Mouse (Mus musculus): Measurements from ENCODE around the gene Defb22. TPM values are rescaled to one million over a fixed set of nuclear protein-coding genes. Genes with fewer than 3 reads are reported as not detected.

Defb22 gene
- not detected in 4 replicates for total RNA-seq (2023)

GRCm38 (mm10) chr2:152490038-152490437 lies at the start of gene Defb22:
Defb22 (minus strand) TSS chr2:152490138.

GRCm38 (mm10) chr2:152517981-152518380 lies 28.0 kb upstream of the Defb22 start, which contains the start of gene Defb28:
Defb28 (plus strand) TSS chr2:152518255.

GRCm38 (mm10) chr2:152511592-152511991 lies 21.7 kb upstream of the Defb22 start, which contains the start of gene Defb26:
Defb26 (minus strand) TSS chr2:152511692.

GRCm38 (mm10) chr2:152476763-152477162 lies 13.2 kb downstream of the Defb22 start, which contains the start of gene Defb20:
Defb20 (plus strand) TSS chr2:152477063.

GRCm38 (mm10) chr2:152464570-152465150 lies 25.3 kb downstream of the Defb22 start, which contains the start of gene Defb23:
Defb23 (minus strand) TSS chr2:152464620.

Other genes with a start within 250 kb of the Defb22 start
- 82.8 to 88.8 TPM (median 85.8 TPM) in 4 replicates for gene Tbc1d20, start 196.3 kb downstream of the Defb22 start, total RNA-seq (2023)
- gene Rbck1, start 157.5 kb downstream of the Defb22 start, total RNA-seq (2023), result 177 to 215 TPM (median 195 TPM) in 4 replicates
- gene Trib3, start 146.1 kb downstream of the Defb22 start, total RNA-seq (2023), result 2.8 to 7.2 TPM (median 4.1 TPM) in 4 replicates
- gene Nrsn2, start 113.5 kb downstream of the Defb22 start, total RNA-seq (2023), result not detected in 4 replicates
- 1.8 to 3.3 TPM (median 2.6 TPM) in 4 replicates for gene Sox12, start 92.1 kb downstream of the Defb22 start, total RNA-seq (2023)
- gene Zcchc3, start 75.1 kb downstream of the Defb22 start, total RNA-seq (2023), result 2.9 to 3.5 TPM (median 3.2 TPM) in 4 replicates
- 0.53 to 1.5 TPM in 2 of 4 replicates, not detected in the others for gene 6820408C15Rik, start 74.6 kb downstream of the Defb22 start, total RNA-seq (2023)
- not detected in 4 replicates for gene Defb23, start 25.5 kb downstream of the Defb22 start, total RNA-seq (2023)
- gene Defb20, start 13.1 kb downstream of the Defb22 start, total RNA-seq (2023), result not detected in 4 replicates
- gene Defb26, start 21.6 kb upstream of the Defb22 start, total RNA-seq (2023), result not detected in 4 replicates
- not detected in 4 replicates for gene Defb28, start 28.1 kb upstream of the Defb22 start, total RNA-seq (2023)
- gene Defb29, start 50.0 kb upstream of the Defb22 start, total RNA-seq (2023), result not detected in 4 replicates
- gene Gm17416, start 79.2 kb upstream of the Defb22 start, total RNA-seq (2023), result not detected in 4 replicates
- not detected in 4 replicates for gene Defb21, start 82.6 kb upstream of the Defb22 start, total RNA-seq (2023)
- not detected in 4 replicates for gene Defb19, start 90.2 kb upstream of the Defb22 start, total RNA-seq (2023)
- not detected in 4 replicates for gene Defb45, start 109.3 kb upstream of the Defb22 start, total RNA-seq (2023)
- gene Defb36, start 114.2 kb upstream of the Defb22 start, total RNA-seq (2023), result not detected in 4 replicates
- gene Defb25, start 132.9 kb upstream of the Defb22 start, total RNA-seq (2023), result not detected in 4 replicates
- not detected in 4 replicates for gene Rem1, start 136.8 kb upstream of the Defb22 start, total RNA-seq (2023)
- 91.4 to 102 TPM (median 99.1 TPM) in 4 replicates for gene H13, start 179.3 kb upstream of the Defb22 start, total RNA-seq (2023)
- 19.7 to 26.7 TPM (median 21.4 TPM) in 4 replicates for gene Mcts2, start 196.9 kb upstream of the Defb22 start, total RNA-seq (2023)
- 0.81 to 2.2 TPM in 2 of 4 replicates, not detected in the others for gene Id1, start 246.1 kb upstream of the Defb22 start, total RNA-seq (2023)